19 mouse cellular contexts compared by ENCODE assay signal in genomic region chr17:45588370-45588769, GRCm38 (mm10). TPM values are rescaled to one million over a fixed set of nuclear protein-coding genes. Genes with fewer than 3 reads are reported as not detected.
"Had no signal": no experiment of that assay in that cellular context is flagged by ENCODE, and none has a peak within 500 bp of the region (broad histone marks: within the 10 kb centered on the region; RNA-seq: fewer than 3 reads in every experiment).

No protein-coding gene starts in this region.

- H3K9me3 ChIP-seq: midbrain, embryonic 15.5 days; neural tube, embryonic 12.5 days had no signal

- DNase-seq: kidney, postnatal 10 days; kidney, postnatal 4 days; liver; lung, adult 2 months; lung, postnatal 14 days; thymus, postnatal 14 days had no signal

- H3K4me2 ChIP-seq: limb, embryonic 12.5 days; midbrain, embryonic 11.5 days; midbrain, embryonic 15.5 days; neural tube, embryonic 12.5 days had no signal

- H3K9ac ChIP-seq: limb, embryonic 12.5 days; liver, embryonic 14.5 days; midbrain, embryonic 15.5 days; neural tube, embryonic 12.5 days had no signal

- H3K4me3 ChIP-seq: layer of hippocampus, adult 2 months; limb, embryonic 12.5 days; megakaryocyte, embryonic 14.5 days; midbrain, embryonic 15.5 days; neural tube, embryonic 12.5 days had no signal

- H3K36me3 ChIP-seq: midbrain, embryonic 15.5 days had no signal

- H3K27ac ChIP-seq: layer of hippocampus, adult 2 months; limb, embryonic 12.5 days; liver, embryonic 14.5 days; macrophage; midbrain, embryonic 15.5 days; neural tube, embryonic 12.5 days; stomach, postnatal 0 days had no signal

- H3K27me3 ChIP-seq: neural tube, embryonic 12.5 days had no signal

- ATAC-seq: midbrain, embryonic 15.5 days had no signal

RNA-seq across cellular contexts. Expression of gene Mymx, which starts 13.5 kb away (rescaled TPM):
- total RNA-seq: layer of hippocampus, adult 2 months; layer of hippocampus, postnatal 10 days; left cerebral cortex, postnatal 36 days; monocyte, adult 5-6 weeks; neutrophil, adult 5-6 weeks had no signal
- polyA plus RNA-seq: liver, embryonic 14.5 days; lung, adult 2 months; macrophage; midbrain, embryonic 11.5 days; midbrain, embryonic 15.5 days had no signal
